Mouse (Mus musculus) gastrocnemius, postnatal 4 days (tissue): ENCODE measurements around the gene Chat. TPM values are rescaled to one million over a fixed set of nuclear protein-coding genes. Genes with fewer than 3 reads are reported as not detected.

Experiments used
- total RNA-seq, 2 experiments: library from RNA; stranded (reverse); gene quantifications; 2 replicates each; pipeline ENCODE4 v1.2.3; 2021

Gene Chat
- total RNA-seq, 2 experiments from 2014 or later, result not detected

Other genes with a start within 250 kb of the Chat start
- 1 to 10 TPM; 4.4 to 6.6 TPM for gene Ogdhl, start 144.0 kb downstream of the Chat start, total RNA-seq
- not detected for gene 1700024G13Rik, start 77.6 kb downstream of the Chat start, total RNA-seq
- gene Slc18a3, start 1.1 kb downstream of the Chat start, total RNA-seq, result not detected
- gene Ercc6, start 47.5 kb upstream of the Chat start, total RNA-seq, result 10 to 100 TPM in 1 of 2 experiments, 1 to 10 TPM in 1; 10.0 to 13.6 TPM
- not detected for gene Prrxl1, start 133.4 kb upstream of the Chat start, total RNA-seq
- 100 to 1,000 TPM; 137 to 194 TPM for gene 3425401B19Rik, start 219.3 kb upstream of the Chat start, total RNA-seq